18 mouse cellular contexts compared by ENCODE assay signal in genomic region chr17:84509176-84509575, GRCm38 (mm10). TPM values are rescaled to one million over a fixed set of nuclear protein-coding genes. Genes with fewer than 3 reads are reported as not detected.
DNase-seq lines count a peak whose midpoint lies in the region; ATAC-seq and TF ChIP-seq lines count a peak whose summit lies in the region.
"Had no signal": no experiment of that assay in that cellular context is flagged by ENCODE, and none has a peak within 500 bp of the region (broad histone marks: within the 10 kb centered on the region; RNA-seq: fewer than 3 reads in every experiment).

No protein-coding gene starts in this region.

- TF ChIP-seq CTCF in lung, embryonic 14.5 days (IDR thresholded peaks at IDR 0.05; ENCODE audit: low read depth): no peak
- TF ChIP-seq CTCF in cortical plate, adult 2 months (IDR thresholded peaks at IDR 0.05; ENCODE audit: extremely low read depth, insufficient read depth, low read length): no peak

- no peak overlapping the region for H3K4me2 ChIP-seq in hindbrain, embryonic 14.5 days (replicated peaks)
- no peak overlapping the region for H3K4me2 ChIP-seq in lung, embryonic 14.5 days
- H3K4me2 ChIP-seq: heart, embryonic 15.5 days; liver, embryonic 12.5 days; neural tube, embryonic 12.5 days had no signal

- peak; percentile 64 to 70 for DNase-seq in cerebellum, postnatal 14 days
- no peak for DNase-seq in cerebellum, adult 11 months
- no peak for DNase-seq in hindbrain, embryonic 10.5 days (ENCODE audit: low spot score)
- DNase-seq in hindbrain, embryonic 14.5 days (ENCODE audit: low spot score): no peak
- DNase-seq in lung, embryonic 14.5 days: no peak
- no peak for DNase-seq in lung, adult 18-20 months
- DNase-seq: adrenal gland, postnatal 10 days; cerebellum, adult 2 months; gastrocnemius, postnatal 36 days; kidney, adult 18-20 months; kidney, postnatal 4 days; thymus, postnatal 25 days had no signal

- no peak for TF ChIP-seq POLR2A in cortical plate, adult 2 months (IDR thresholded peaks at IDR 0.05; ENCODE audit: extremely low read depth, insufficient read depth, low read length)

- H3K4me3 ChIP-seq in hindbrain, embryonic 10.5 days: no peak overlapping the region
- no peak overlapping the region for H3K4me3 ChIP-seq in hindbrain, embryonic 14.5 days (replicated peaks; ENCODE audit: low read length)
- H3K4me3 ChIP-seq in lung, embryonic 14.5 days (ENCODE audit: low read depth, low read length): no peak overlapping the region
- H3K4me3 ChIP-seq in cortical plate, adult 2 months (ENCODE audit: insufficient read depth, low read length): no peak overlapping the region
- H3K4me3 ChIP-seq: heart, embryonic 15.5 days; liver, embryonic 12.5 days; neural tube, embryonic 12.5 days had no signal

- peaks cover 30% of the 10 kb centered on the region for H3K4me1 ChIP-seq in hindbrain, embryonic 10.5 days (replicated peaks)
- H3K4me1 ChIP-seq in hindbrain, embryonic 14.5 days (replicated peaks; ENCODE audit: control insufficient read depth, insufficient read depth, low read length): peaks cover 11% of the 10 kb centered on the region
- peaks cover 15% of the 10 kb centered on the region; the same call in 1 of the 2 replicates for H3K4me1 ChIP-seq in lung, embryonic 14.5 days (ENCODE audit: insufficient read depth)
- peaks cover 8% of the 10 kb centered on the region for H3K4me1 ChIP-seq in cortical plate, adult 2 months (ENCODE audit: control insufficient read depth, insufficient read depth, low read length)

- peaks cover 20% of the 10 kb centered on the region for H3K27me3 ChIP-seq in hindbrain, embryonic 10.5 days (ENCODE audit: insufficient read depth, poor library complexity, severe bottlenecking)
- H3K27me3 ChIP-seq in hindbrain, embryonic 14.5 days (ENCODE audit: control insufficient read depth, insufficient read depth, low read length): no peaks in the 10 kb centered on the region
- H3K27me3 ChIP-seq in lung, embryonic 14.5 days (ENCODE audit: insufficient read depth, low read length): no peaks in the 10 kb centered on the region
- H3K27me3 ChIP-seq: CH12.LX had no signal

- 77% methylated on average over 4 of the region's 4 CpGs for WGBS in hindbrain, embryonic 10.5 days
- 51% methylated on average over 4 of the region's 4 CpGs for WGBS in hindbrain, embryonic 14.5 days
- WGBS in lung, embryonic 14.5 days: 51% methylated on average over 4 of the region's 4 CpGs

- peak overlapping the region; percentile 62 for H3K27ac ChIP-seq in hindbrain, embryonic 10.5 days
- no peak overlapping the region for H3K27ac ChIP-seq in hindbrain, embryonic 14.5 days
- H3K27ac ChIP-seq in lung, embryonic 14.5 days (ENCODE audit: low read depth): peak overlapping the region; percentile 66; the same call in 1 of the 2 replicates
- 0 out of 2 replicates have a peak overlapping the region, but pooled peaks have one; percentile 54 for H3K27ac ChIP-seq in cortical plate, adult 2 months (ENCODE audit: insufficient read depth, low read length)
- H3K27ac ChIP-seq: hindbrain, postnatal 0 days; liver, embryonic 12.5 days; neural tube, embryonic 12.5 days had no signal

- H3K9ac ChIP-seq in hindbrain, embryonic 14.5 days: no peak overlapping the region
- H3K9ac ChIP-seq in lung, embryonic 14.5 days: no peak overlapping the region
- H3K9ac ChIP-seq: heart, embryonic 15.5 days; liver, embryonic 12.5 days; neural tube, embryonic 12.5 days had no signal

- no peak for ATAC-seq in hindbrain, embryonic 14.5 days (ENCODE audit: low FRiP score)
- no peak for ATAC-seq in lung, embryonic 14.5 days (ENCODE audit: insufficient read depth)
- ATAC-seq: hindbrain, postnatal 0 days; liver, embryonic 12.5 days had no signal

- H3K36me3 ChIP-seq in hindbrain, embryonic 10.5 days: no peaks in the 10 kb centered on the region
- no peaks in the 10 kb centered on the region for H3K36me3 ChIP-seq in hindbrain, embryonic 14.5 days (replicated peaks; ENCODE audit: control insufficient read depth, insufficient read depth)
- no peaks in the 10 kb centered on the region for H3K36me3 ChIP-seq in lung, embryonic 14.5 days (ENCODE audit: insufficient read depth)
- H3K36me3 ChIP-seq: heart, embryonic 15.5 days; liver, embryonic 12.5 days; neural tube, embryonic 12.5 days had no signal

- no peaks in the 10 kb centered on the region for H3K9me3 ChIP-seq in hindbrain, embryonic 10.5 days
- no peaks in the 10 kb centered on the region for H3K9me3 ChIP-seq in hindbrain, embryonic 14.5 days (ENCODE audit: control insufficient read depth, low read length)
- no peaks in the 10 kb centered on the region for H3K9me3 ChIP-seq in lung, embryonic 14.5 days (ENCODE audit: low read depth, low read length)
- H3K9me3 ChIP-seq: heart, embryonic 15.5 days; liver, embryonic 12.5 days; neural tube, embryonic 12.5 days had no signal

RNA-seq across cellular contexts. Expression of gene Plekhh2, which starts 2.5 kb away (rescaled TPM):
- polyA plus RNA-seq in hindbrain, embryonic 10.5 days (2016; fragmentation: Nextera tagmentation; extraction: Ambion mirVana): 3.1 and 3.2 TPM in 2 replicates
- 2.5 and 2.6 TPM in 2 replicates for polyA plus RNA-seq in hindbrain, embryonic 14.5 days (2014; fragmentation: Nextera tagmentation; extraction: Ambion mirVana)
- 11.1 and 13.0 TPM in 2 replicates for polyA plus RNA-seq in lung, embryonic 14.5 days (2014; fragmentation: Nextera tagmentation; extraction: Ambion mirVana)
- 4.8 and 5.5 TPM in 2 replicates for polyA plus RNA-seq in cortical plate, adult 2 months (2012; rRNA removed)

RNA-seq across cellular contexts. Expression of gene Thada, which starts 43.2 kb away (rescaled TPM):
- 10.6 and 11.2 TPM in 2 replicates for polyA plus RNA-seq in hindbrain, embryonic 10.5 days (2016; fragmentation: Nextera tagmentation; extraction: Ambion mirVana)
- polyA plus RNA-seq in hindbrain, embryonic 14.5 days (2014; fragmentation: Nextera tagmentation; extraction: Ambion mirVana): 7.6 and 9.0 TPM in 2 replicates
- 12.1 and 14.5 TPM in 2 replicates for polyA plus RNA-seq in lung, embryonic 14.5 days (2014; fragmentation: Nextera tagmentation; extraction: Ambion mirVana)
- 5.2 and 5.4 TPM in 2 replicates for polyA plus RNA-seq in cortical plate, adult 2 months (2012; rRNA removed)

Comparison
In these comparisons a context has a peak if more than half of its experiments do, and no peak if none do; other contexts are left out.
1. DNase-seq: peak in cerebellum, postnatal 14 days (2 of 2); none in cerebellum, adult 11 months (single experiment), hindbrain, embryonic 10.5 days (single experiment), hindbrain, embryonic 14.5 days (single experiment), lung, embryonic 14.5 days (single experiment) and lung, adult 18-20 months (0 of 2).